Mouse (Mus musculus) testis, adult 2 months (tissue): ENCODE measurements around the gene Per1. TPM values are rescaled to one million over a fixed set of nuclear protein-coding genes. Genes with fewer than 3 reads are reported as not detected.
"Not testable (repeated sequence)": the region's sequence is repeated elsewhere in the genome, so short reads cannot be mapped to it uniquely, and the experiment has no call there.

Experiments
- H3K27ac ChIP-seq: fragments of 200-500 bp; 2 replicates; pipeline ENCODE4 v1.5.1; 2012; ENCODE audit warnings: low read depth, low read length; ENCODE audit not compliant: control insufficient read depth, insufficient read depth
- H3K27me3 ChIP-seq: fragments of 200-500 bp; 2 replicates; pipeline ENCODE4 v1.6.1; 2012; ENCODE audit warnings: mild to moderate bottlenecking, low read length, moderate library complexity; ENCODE audit not compliant: control insufficient read depth, insufficient read depth
- H3K36me3 ChIP-seq: fragments of 200-500 bp; 2 replicates; pipeline ENCODE4 v1.6.1; 2012; ENCODE audit warnings: mild to moderate bottlenecking, low read length; ENCODE audit not compliant: control insufficient read depth, insufficient read depth
- H3K4me1 ChIP-seq: fragments of 200-500 bp; 2 replicates; pipeline ENCODE4 v1.6.1; 2012; ENCODE audit warnings: low read length; ENCODE audit not compliant: control insufficient read depth, insufficient read depth
- H3K4me3 ChIP-seq: fragments of 200-500 bp; 2 replicates; pipeline ENCODE4 v1.5.1; 2012; ENCODE audit warnings: low read depth, mild to moderate bottlenecking, low read length, moderate library complexity, mixed read lengths; ENCODE audit not compliant: control insufficient read depth
- CTCF ChIP-seq: fragments of 200-500 bp; IDR thresholded peaks from 2 replicates; pipeline ENCODE4 v1.5.1; 2012; ENCODE audit warnings: low read depth, mild to moderate bottlenecking, inconsistent platforms, low read length, moderate library complexity; ENCODE audit not compliant: control insufficient read depth, insufficient read depth, insufficient replicate concordance
- POLR2A ChIP-seq: fragments of 200-500 bp; IDR thresholded peaks from 2 replicates; pipeline ENCODE4 v1.6.1; 2012; ENCODE audit warnings: low read depth, mild to moderate bottlenecking, inconsistent platforms, low read length, moderate library complexity; ENCODE audit not compliant: control insufficient read depth
- polyA plus RNA-seq: library from polyadenylated mRNA; depleted of rRNA; stranded (reverse); fragments of >200 nt; gene quantifications from 2 replicates; pipeline ENCODE4 v1.2.3, GENCODE M21; 2012

Gene Per1
- polyA plus RNA-seq, 1 experiment, result 103 TPM

- H3K36me3 ChIP-seq, result peaks cover 2% of the 10 kb centered on the region
- H3K27ac ChIP-seq, result no peak overlapping the region
- H3K27me3 ChIP-seq, result no peaks in the 10 kb centered on the region
- no peak for TF ChIP-seq CTCF
- no peak for TF ChIP-seq POLR2A
- no peak overlapping the region for H3K4me3 ChIP-seq
- H3K4me1 ChIP-seq, result peaks cover 42% of the 10 kb centered on the region
These were observed 3.2 kb upstream of the Per1 start for GRCm38 (mm10) chr11:69091566-69092385.

GRCm38 (mm10) chr11:69092386-69092751 is 2.6 kb upstream of the Per1 start:
- Histone ChIP-seq H3K4me1 (peaks cover 45% of the 10 kb centered on the region), H3K4me3 (no peak overlapping the region), H3K27me3 (no peaks in the 10 kb centered on the region), H3K36me3 (peaks cover 2% of the 10 kb centered on the region), H3K27ac (no peak overlapping the region)
- TF ChIP-seq POLR2A, result no peak
- peak; percentile 83; the same call in 1 of the 2 replicates for TF ChIP-seq CTCF

GRCm38 (mm10) chr11:69092871-69093270 is 2.1 kb upstream of the Per1 start:
- TF ChIP-seq CTCF (no peak), POLR2A (no peak)
- peaks cover 2% of the 10 kb centered on the region for H3K36me3 ChIP-seq
- H3K27ac ChIP-seq, result no peak overlapping the region
- H3K27me3 ChIP-seq, result no peaks in the 10 kb centered on the region
- H3K4me3 ChIP-seq, result no peak overlapping the region
- peaks cover 46% of the 10 kb centered on the region for H3K4me1 ChIP-seq

DNA sequence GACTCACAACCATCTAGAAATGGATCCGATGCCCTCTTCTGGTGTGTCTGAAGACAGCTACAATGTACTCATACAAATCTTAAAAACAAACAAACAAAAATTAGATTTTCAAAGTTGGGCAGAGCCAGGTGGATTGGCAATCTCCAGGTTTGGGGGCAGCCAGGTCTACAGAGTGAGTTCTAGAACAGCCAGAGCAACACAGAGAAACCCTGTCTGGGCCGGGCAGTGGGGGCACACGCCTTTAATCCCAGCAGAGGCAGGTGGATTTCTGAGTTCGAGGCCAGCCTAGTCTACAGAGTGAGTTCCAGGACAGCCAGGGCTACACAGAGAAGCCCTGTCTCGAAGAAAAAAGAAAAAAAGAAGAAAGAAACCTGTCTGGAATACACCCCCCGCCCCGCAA is 1.2 kb upstream of the Per1 start:
- Histone ChIP-seq H3K27ac (peak overlapping the region; percentile 22; the same call in 1 of the 2 replicates), H3K4me1 (peaks cover 48% of the 10 kb centered on the region)
- H3K27me3 ChIP-seq, H3K4me3 ChIP-seq, H3K36me3 ChIP-seq: not testable (repeated sequence)

DNA sequence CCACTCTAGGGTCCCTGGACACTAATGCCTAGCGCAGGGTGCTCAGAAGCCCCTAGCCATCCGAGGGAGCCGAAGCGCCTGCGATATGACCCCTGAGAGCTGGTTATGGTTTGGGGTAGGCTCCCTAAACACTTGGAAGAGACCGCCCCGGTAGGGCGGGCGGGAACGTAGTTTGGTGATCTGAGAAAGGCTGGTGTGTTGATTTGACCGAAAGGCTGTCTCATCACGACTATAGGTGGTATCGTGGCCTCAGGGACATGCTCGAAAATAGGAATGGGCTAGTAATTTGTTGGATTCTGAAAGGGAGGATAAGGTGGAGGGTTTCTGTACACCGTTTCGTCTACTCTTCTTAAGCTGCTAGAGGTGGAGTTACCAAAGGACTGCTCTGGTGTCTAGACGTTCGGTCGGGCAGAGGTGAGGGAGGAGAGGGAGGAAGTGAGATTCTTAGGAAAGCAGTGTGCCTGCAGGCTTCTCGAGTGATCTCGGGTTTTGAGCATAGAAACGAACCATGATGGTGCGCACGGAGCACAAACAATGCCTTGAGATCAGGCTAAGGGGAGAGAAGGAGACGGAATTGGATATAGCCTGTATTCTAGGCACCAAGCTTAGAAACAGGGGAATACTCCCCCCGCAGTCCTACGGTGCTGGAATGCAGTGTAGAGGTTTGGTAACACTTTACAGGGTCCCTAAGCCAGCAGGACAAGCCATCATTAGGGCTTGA is 654 bp downstream of the Per1 start:
- H3K27me3 ChIP-seq, result no peaks in the 10 kb centered on the region
- H3K4me3 ChIP-seq, result peak overlapping the region; percentile 93
- H3K36me3 ChIP-seq, result peaks cover 2% of the 10 kb centered on the region
- no peak for TF ChIP-seq POLR2A
- TF ChIP-seq CTCF, result no peak
- H3K4me1 ChIP-seq, result peaks cover 42% of the 10 kb centered on the region
- peak overlapping the region; percentile 95 for H3K27ac ChIP-seq

DNA sequence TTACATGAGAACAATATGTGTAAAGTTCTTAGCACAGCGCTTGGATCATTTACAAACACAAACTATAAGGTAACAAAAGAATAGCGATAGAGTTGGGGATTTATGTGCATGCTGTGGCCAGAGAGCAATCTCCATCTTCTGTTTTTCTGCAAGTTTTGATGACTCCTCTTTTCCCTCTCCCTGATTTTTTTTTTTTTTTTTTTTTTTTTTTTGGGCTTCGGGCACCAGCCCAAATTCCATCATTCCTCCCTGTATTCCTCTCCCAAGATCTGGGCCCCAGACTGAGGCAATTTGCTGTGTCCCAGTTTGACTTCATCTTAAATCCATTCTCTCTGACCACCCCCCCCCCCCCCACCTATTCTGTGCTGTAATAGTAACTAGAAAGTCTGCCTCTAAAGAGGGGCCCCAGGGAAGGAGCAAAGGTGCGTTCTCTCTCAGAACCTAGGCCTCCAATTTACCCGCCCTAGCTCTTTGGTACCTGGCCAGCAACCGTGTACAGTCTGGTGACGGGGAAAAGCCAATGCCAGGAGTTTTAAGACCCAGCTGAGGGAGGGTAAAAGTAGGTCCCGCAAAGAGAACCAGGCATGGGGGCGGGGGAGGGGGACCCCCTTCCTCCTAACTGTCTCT is 1.5 kb downstream of the Per1 start:
- H3K27ac ChIP-seq, result peak overlapping the region; percentile 100
- H3K4me1 ChIP-seq, result peaks cover 41% of the 10 kb centered on the region
- H3K4me3 ChIP-seq, result peak overlapping the region; percentile 99
- H3K27me3 ChIP-seq, result no peaks in the 10 kb centered on the region
- TF ChIP-seq POLR2A (no peak), CTCF (no peak)
- peaks cover 4% of the 10 kb centered on the region for H3K36me3 ChIP-seq

GRCm38 (mm10) chr11:69096987-69097900 is 2.2 kb downstream of the Per1 start:
- Histone ChIP-seq H3K27me3 (no peaks in the 10 kb centered on the region), H3K36me3 (peaks cover 6% of the 10 kb centered on the region), H3K4me1 (peaks cover 41% of the 10 kb centered on the region), H3K27ac (peak overlapping the region; percentile 100), H3K4me3 (peak overlapping the region; percentile 99)
- TF ChIP-seq CTCF (no peak), POLR2A (peak; percentile 79; the same call in 1 of the 2 replicates)
